8 mouse cellular contexts compared by ENCODE assay signal in the genomic region with DNA sequence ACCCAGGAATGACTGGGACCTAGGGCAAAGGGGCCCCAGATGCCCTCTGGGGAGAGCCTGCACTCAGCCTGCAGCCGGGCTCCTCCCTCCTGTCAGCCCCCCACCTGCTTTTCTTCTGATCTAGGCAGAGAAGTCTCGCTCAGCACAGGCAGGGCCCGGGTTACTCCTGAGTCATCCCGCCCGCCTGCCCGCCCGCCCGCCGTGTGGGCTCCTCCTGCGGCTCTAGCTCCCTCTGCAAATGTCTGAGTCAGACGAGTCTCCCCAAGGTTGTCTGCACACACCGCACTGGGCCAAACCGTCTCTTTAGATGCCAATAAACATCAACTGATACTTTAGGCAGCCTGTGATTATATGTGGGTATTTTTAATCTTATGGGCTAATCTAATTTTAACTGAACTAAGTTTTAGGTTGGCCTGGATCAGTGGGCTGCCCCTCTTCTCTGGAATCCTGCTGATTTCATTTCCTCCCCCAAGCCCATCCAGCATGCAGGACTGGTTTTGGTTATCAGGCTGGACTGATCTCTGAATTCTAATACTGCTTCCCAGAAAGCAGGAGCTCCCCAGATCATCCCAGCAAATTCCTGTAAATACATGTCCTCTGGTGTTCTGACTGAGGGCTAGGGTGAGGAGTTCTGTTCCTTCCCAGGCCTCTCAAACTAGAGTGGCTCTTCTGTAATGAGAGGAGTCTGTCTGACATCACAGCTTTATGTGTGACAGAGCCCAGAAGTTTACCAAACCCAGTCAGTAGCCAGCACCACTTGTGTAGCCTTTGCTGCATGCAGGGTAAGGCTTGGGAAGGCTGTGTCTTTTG. TPM values are rescaled to one million over a fixed set of nuclear protein-coding genes. Genes with fewer than 3 reads are reported as not detected.
DNase-seq lines count a peak whose midpoint lies in the region; ATAC-seq and TF ChIP-seq lines count a peak whose summit lies in the region.

No protein-coding gene starts in this region.

- H3K4me2 ChIP-seq in lung, postnatal 0 days (replicated peaks; ENCODE audit: low read depth, low read length), result peak overlapping the region; percentile 5; the same call in 1 of the 2 replicates
- H3K4me2 ChIP-seq in heart, embryonic 14.5 days (ENCODE audit: low read length), result peak overlapping the region; percentile 36

- H3K27ac ChIP-seq in lung, postnatal 0 days (ENCODE audit: low read length), result peak overlapping the region; percentile 47
- peak overlapping the region; percentile 48 to 56 for H3K27ac ChIP-seq in heart, embryonic 14.5 days (replicated peaks in 1 of 2; ENCODE audit: control insufficient read depth in 1 of 2, insufficient read depth in 1 of 2, low read depth in 2 of 2, low read length in 2 of 2)

- H3K4me1 ChIP-seq in lung, postnatal 0 days (ENCODE audit: insufficient read depth, low read depth, low read length), result peaks cover 13% of the 10 kb centered on the region
- peaks cover 33 to 55% of the 10 kb centered on the region in 2 experiments for H3K4me1 ChIP-seq in heart, embryonic 14.5 days (ENCODE audit: control insufficient read depth in 2 of 2, insufficient read depth in 2 of 2, low read length in 2 of 2)

- no peak overlapping the region for H3K9ac ChIP-seq in lung, postnatal 0 days (replicated peaks; ENCODE audit: low read depth)
- H3K9ac ChIP-seq in heart, embryonic 14.5 days (ENCODE audit: low read length), result peak overlapping the region; percentile 47; the same call in 1 of the 2 replicates

- H3K36me3 ChIP-seq in lung, postnatal 0 days (ENCODE audit: insufficient read depth, low read length), result no peaks in the 10 kb centered on the region
- H3K36me3 ChIP-seq in heart, embryonic 14.5 days (ENCODE audit: control insufficient read depth, insufficient read depth, low read length), result no peaks in the 10 kb centered on the region

- H3K4me3 ChIP-seq in lung, postnatal 0 days (ENCODE audit: low read depth, low read length), result no peak overlapping the region
- no peak overlapping the region for H3K4me3 ChIP-seq in heart, embryonic 14.5 days (ENCODE audit: control insufficient read depth in 1 of 2, insufficient read depth in 1 of 2, low read depth in 1 of 2, low read length in 2 of 2)

- peak; percentile 64 for DNase-seq in lung, postnatal 0 days (ENCODE audit: low spot score)
- no peak for DNase-seq in lung, postnatal 10 days
- peak; percentile 36 for DNase-seq in adipocyte (ENCODE audit: low spot score)
- DNase-seq in embryo, embryonic 11 days, result peak; percentile 73
- peak; percentile 34 for DNase-seq in lung, postnatal 36 days
- DNase-seq in telencephalon, adult 2 months (ENCODE audit: low read depth, low spot score), result peak; percentile 72
- no peak for DNase-seq in layer of hippocampus, postnatal 14 days (ENCODE audit: low spot score in 2 of 2)

- WGBS in lung, postnatal 0 days, result 32% methylated on average over 13 of the region's 13 CpGs
- whole genome bisulfite sequencing in heart, embryonic 14.5 days, result 4% methylated on average over 13 of the region's 13 CpGs

- H3K27me3 ChIP-seq in lung, postnatal 0 days (replicated peaks; ENCODE audit: insufficient read depth, low read length), result no peaks in the 10 kb centered on the region
- H3K27me3 ChIP-seq in heart, embryonic 14.5 days (ENCODE audit: control insufficient read depth, insufficient read depth, low read length), result no peaks in the 10 kb centered on the region

- H3K9me3 ChIP-seq in lung, postnatal 0 days (ENCODE audit: low read length), result no peaks in the 10 kb centered on the region
- H3K9me3 ChIP-seq in heart, embryonic 14.5 days (ENCODE audit: control insufficient read depth, low read length), result no peaks in the 10 kb centered on the region

- peak; percentile 85 for ATAC-seq in lung, postnatal 0 days
- peak; percentile 70 for ATAC-seq in heart, embryonic 14.5 days (ENCODE audit: insufficient number of reproducible peaks, insufficient read depth, low FRiP score, low read depth)

- no peak for TF ChIP-seq EP300 in lung, postnatal 0 days (IDR thresholded peaks at IDR 0.05)

- no peak for TF ChIP-seq CTCF in lung, postnatal 0 days (IDR thresholded peaks at IDR 0.05)

RNA-seq across cellular contexts. Expression of gene Slc9a1, which starts 8.9 kb away (rescaled TPM):
- 5.4 and 6.0 TPM in 2 replicates for polyA plus RNA-seq in lung, postnatal 0 days (2015; fragmentation: Nextera tagmentation; extraction: Ambion mirVana)
- 5.6 and 6.5 TPM in 2 replicates for polyA plus RNA-seq in heart, embryonic 14.5 days (2014; fragmentation: Nextera tagmentation; extraction: Ambion mirVana)
- 10 to 100 TPM; 60.0 to 62.8 TPM for total RNA-seq in layer of hippocampus, postnatal 14 days (2021)

RNA-seq across cellular contexts. Expression of gene Wdtc1, which starts 25.2 kb away (rescaled TPM):
- polyA plus RNA-seq in lung, postnatal 0 days (2015; fragmentation: Nextera tagmentation; extraction: Ambion mirVana), result 9.2 and 9.9 TPM in 2 replicates
- 16.9 and 17.3 TPM in 2 replicates for polyA plus RNA-seq in heart, embryonic 14.5 days (2014; fragmentation: Nextera tagmentation; extraction: Ambion mirVana)
- 10 to 100 TPM; 67.8 to 68.9 TPM for total RNA-seq in layer of hippocampus, postnatal 14 days (2021)

Comparison
In these comparisons a context has a peak if more than half of its experiments do, and no peak if none do; other contexts are left out.
1. DNase-seq: peak in lung, postnatal 0 days (single experiment), adipocyte (single experiment), embryo, embryonic 11 days (single experiment), lung, postnatal 36 days (single experiment) and telencephalon, adult 2 months (single experiment); none in lung, postnatal 10 days (single experiment) and layer of hippocampus, postnatal 14 days (0 of 2).